Mouse (Mus musculus): Measurements from ENCODE around the gene Ccdc47. TPM values are rescaled to one million over a fixed set of nuclear protein-coding genes. Genes with fewer than 3 reads are reported as not detected.
A peak's percentile ranks its signal among the peaks of the same experiment; 100 is the strongest.

Gene Ccdc47
- polyA plus RNA-seq, 1 experiment: 80.1 TPM

DNA sequence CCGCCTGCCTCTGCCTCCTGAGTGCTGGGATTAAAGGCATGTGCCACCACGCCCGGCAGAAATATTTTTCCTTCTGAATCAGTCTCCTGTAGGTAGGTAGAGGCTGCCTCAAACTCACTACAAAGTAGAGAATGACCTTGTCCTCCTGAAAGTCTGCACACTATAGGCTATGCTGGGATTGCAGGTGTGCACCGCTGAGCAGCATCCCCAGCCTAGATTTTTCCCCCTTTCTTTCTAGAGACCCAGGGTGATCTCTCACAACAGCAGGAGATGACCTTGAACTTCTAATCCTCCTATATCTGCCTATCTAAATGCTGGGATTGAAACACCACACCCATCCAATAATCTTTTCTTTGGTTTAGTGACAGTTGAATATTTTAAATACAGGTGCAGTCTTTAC is 28.8 kb downstream of the Ccdc47 start:
- Histone ChIP-seq H3K4me3 (ENCODE audit: insufficient read depth, low read depth, low read length) (no peak overlapping the region), H3K4me1 (ENCODE audit: control insufficient read depth, insufficient read depth, insufficient read length, low read length) (no peaks in the 10 kb centered on the region), H3K27ac (replicated peaks; ENCODE audit: low read depth, low read length) (no peak overlapping the region)

DNA sequence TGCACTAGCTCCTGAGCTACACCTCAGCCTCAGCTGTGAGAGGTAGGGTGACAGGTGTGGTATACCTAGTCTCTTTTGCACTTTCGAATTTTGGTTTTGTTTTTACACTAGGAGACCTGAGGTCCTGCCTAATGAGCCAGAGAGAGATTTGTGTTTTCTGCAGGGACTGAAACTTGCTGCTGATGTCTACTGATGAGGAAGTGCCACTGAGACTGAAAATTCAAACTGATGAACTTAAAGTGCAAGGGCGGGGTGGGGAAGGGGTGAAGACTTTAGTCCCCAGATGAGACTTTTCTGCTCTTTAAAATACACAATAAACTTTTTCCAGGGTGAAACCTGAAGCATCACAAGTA is 35.7 kb downstream of the Ccdc47 start:
- H3K27ac ChIP-seq (replicated peaks; ENCODE audit: low read depth, low read length): no peak overlapping the region
- H3K4me1 ChIP-seq (ENCODE audit: control insufficient read depth, insufficient read depth, insufficient read length, low read length): no peaks in the 10 kb centered on the region
- H3K4me3 ChIP-seq (ENCODE audit: insufficient read depth, low read depth, low read length): no peak overlapping the region

DNA sequence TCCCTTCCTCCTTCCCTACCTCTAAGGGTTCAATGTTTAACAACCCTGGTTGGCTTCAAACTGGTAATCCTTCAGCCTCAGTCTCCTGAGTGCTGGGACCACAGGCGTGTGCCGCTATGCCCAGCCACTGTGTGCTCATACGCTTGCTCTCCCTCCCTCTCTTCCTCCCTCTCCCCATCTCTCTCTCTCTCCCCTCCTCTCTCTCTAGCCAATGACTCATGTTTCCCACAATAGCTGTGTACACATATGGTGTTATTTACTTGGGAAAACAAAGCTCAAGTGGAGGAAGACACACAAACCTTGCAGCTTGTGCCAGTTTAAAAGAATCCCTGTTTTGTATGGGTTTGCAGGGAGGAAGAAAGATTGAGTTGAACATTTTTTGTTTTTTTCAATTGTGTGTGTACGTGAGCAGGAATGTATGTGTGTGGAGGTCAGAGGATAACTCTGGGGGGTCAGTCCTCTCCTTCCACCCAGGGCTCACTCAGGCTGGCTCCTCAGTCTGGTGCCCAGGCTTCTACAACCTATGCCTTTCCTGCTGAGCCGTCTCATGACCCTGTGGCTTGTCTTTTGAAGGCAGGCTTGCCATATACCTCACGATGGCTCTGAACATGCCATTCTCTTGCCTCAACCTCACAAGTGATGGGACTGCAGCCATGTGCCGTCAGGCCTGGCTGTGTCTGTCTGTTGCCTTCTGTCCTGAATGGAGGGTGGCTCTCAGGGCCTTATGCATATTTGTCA is 36.3 kb downstream of the Ccdc47 start:
- Histone ChIP-seq H3K27ac (replicated peaks; ENCODE audit: low read depth, low read length) (no peak overlapping the region), H3K4me3 (ENCODE audit: insufficient read depth, low read depth, low read length) (no peak overlapping the region), H3K4me1 (ENCODE audit: control insufficient read depth, insufficient read depth, insufficient read length, low read length) (no peaks in the 10 kb centered on the region)

DNA sequence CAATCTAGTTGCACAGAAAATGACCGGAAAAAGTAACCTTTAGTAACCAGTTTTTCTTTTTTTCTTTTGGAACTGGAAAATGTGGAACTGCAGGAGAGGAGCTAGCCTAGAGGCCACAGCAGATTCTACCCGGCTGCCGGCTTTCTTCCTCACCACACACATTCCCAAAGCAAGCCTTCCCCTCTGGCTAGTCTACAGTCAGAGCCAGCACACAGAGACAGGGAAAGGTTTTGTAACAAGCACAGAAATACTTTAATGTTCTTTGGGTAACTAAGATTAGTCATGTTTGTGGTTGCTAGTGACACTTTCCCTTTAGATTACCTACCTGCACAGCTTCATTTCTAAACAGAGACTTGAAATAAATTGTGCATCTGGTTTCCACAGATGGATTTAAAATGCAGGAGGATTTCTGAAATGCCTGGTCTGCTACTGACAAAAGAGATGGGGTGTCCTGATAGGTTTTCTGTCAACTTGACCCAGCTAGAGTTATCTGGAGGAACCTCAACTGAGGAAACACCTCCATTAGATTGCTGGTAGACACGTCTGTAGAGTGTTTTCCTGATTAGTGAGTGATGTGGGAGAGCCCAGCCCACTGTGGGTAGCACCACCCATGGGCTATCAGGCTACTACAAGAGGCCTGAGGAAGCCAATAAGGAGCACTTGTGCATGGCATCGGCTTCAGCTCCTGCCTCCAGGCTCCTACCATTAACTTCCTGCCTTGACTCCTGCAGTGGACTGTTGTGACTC is 37.9 kb downstream of the Ccdc47 start:
- Histone ChIP-seq H3K4me3 (ENCODE audit: insufficient read depth, low read depth, low read length) (no peak overlapping the region), H3K27ac (replicated peaks; ENCODE audit: low read depth, low read length) (no peak overlapping the region), H3K4me1 (ENCODE audit: control insufficient read depth, insufficient read depth, insufficient read length, low read length) (no peaks in the 10 kb centered on the region)

DNA sequence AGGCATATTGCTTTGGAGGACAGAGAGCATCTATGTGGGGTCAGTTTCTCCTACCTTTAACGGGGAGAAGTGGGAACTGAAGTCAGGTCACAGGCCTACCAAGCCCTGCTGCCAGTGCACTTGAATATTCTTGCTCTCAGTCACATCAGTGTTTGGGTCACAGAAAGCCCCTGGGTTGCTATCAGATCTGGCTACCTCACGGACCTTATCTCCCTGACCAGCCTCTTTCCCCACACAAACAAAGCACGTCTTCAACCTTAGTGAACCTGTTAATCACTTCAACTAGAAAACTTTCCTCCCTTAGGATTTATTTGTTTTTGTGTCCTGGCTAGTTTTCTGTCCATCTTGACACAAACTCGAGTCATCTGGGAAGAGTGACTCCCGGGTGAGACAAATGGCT is 39.8 kb downstream of the Ccdc47 start:
- no peak overlapping the region for H3K27ac ChIP-seq (replicated peaks; ENCODE audit: low read depth, low read length)
- no peaks in the 10 kb centered on the region for H3K4me1 ChIP-seq (ENCODE audit: control insufficient read depth, insufficient read depth, insufficient read length, low read length)
- H3K4me3 ChIP-seq (ENCODE audit: insufficient read depth, low read depth, low read length): no peak overlapping the region

DNA sequence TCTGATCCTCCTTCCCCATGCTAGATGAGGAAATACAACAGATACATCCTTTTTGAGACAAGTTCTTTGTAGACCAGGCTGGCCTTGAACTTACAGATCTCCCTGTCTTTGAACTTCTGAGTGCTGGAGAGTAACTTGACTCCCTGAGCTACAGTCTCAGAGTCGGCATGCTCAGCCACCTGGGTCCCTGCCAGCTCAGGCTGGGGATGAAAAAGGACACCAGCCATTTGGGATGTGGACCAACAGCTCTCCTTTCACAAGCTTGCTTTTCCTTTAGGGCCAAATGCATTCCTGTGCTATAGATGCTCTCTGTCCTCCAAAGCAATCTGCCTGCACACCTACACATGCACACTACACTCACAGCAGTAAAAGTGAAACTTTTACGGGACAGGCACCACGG is 41.1 kb downstream of the Ccdc47 start:
- no peak overlapping the region for H3K27ac ChIP-seq (replicated peaks; ENCODE audit: low read depth, low read length)
- no peaks in the 10 kb centered on the region for H3K4me1 ChIP-seq (ENCODE audit: control insufficient read depth, insufficient read depth, insufficient read length, low read length)
- no peak overlapping the region for H3K4me3 ChIP-seq (ENCODE audit: insufficient read depth, low read depth, low read length)

DNA sequence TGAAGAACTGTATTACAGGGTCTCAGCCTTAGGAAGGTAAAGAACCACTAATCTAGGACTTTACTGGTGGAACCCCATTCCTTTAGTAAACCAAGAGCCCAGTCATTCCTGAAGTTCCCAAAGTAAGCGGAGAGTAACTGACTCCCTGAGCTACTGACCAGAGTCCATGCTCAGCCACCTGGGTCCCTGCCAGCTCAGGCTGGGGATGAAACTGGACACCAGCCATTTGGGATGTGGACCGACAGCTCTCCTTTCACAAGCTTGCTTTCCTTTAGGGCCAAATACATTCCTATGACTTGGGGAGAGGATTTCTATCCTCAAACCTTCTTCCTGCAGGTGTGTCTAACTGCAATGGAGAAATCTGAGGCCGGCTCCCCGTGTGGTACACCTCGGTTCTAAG is 41.8 kb downstream of the Ccdc47 start:
- H3K27ac ChIP-seq (replicated peaks; ENCODE audit: low read depth, low read length): no peak overlapping the region
- H3K4me1 ChIP-seq (ENCODE audit: control insufficient read depth, insufficient read depth, insufficient read length, low read length): no peaks in the 10 kb centered on the region

DNA sequence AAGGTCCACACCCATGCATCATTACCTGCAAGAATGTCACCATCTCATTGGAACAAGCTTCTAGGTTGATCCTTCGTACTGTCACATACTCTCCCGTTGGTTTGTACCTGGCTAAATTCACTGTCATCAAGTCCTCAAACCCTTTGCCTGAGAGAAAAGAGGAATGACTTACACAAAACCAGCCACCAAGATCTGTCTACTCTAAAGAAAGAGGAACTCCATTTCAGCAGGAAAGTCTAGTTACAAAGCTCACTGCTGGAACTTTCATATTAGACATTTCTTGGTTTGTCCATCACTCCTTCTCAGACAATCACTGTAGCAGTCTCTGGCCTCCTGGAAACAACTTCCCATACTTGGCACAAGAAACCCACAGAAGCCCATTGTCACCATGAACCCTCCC is 42.9 kb downstream of the Ccdc47 start:
- Histone ChIP-seq H3K4me3 (ENCODE audit: insufficient read depth, low read depth, low read length) (no peak overlapping the region), H3K27ac (replicated peaks; ENCODE audit: low read depth, low read length) (no peak overlapping the region), H3K4me1 (ENCODE audit: control insufficient read depth, insufficient read depth, insufficient read length, low read length) (no peaks in the 10 kb centered on the region)

More for the DNA sequence above, 41.8 kb downstream of the Ccdc47 start:
- H3K4me3 ChIP-seq (ENCODE audit: insufficient read depth, low read depth, low read length): no peak overlapping the region

DNA sequence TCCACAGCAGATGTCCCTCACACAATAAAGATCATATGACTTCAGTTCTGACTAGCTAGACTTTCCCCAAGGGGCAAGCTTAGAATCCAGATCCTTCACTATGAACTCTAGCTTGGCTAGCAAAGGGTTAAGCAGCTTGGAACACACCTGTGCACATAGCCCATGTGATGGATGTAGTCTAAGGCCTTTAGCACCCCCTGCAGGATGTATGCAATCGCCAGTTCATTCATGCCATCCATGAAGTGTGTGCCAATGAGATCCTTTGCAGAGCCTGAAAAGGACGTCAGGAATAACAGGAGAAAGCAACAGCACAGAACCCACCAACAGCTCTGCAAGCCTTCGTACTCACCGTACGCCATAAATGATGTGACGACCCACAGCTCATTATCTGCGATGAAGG is 45.3 kb downstream of the Ccdc47 start:
- Histone ChIP-seq H3K4me1 (ENCODE audit: control insufficient read depth, insufficient read depth, insufficient read length, low read length) (no peaks in the 10 kb centered on the region), H3K4me3 (ENCODE audit: insufficient read depth, low read depth, low read length) (no peak overlapping the region), H3K27ac (replicated peaks; ENCODE audit: low read depth, low read length) (no peak overlapping the region)

DNA sequence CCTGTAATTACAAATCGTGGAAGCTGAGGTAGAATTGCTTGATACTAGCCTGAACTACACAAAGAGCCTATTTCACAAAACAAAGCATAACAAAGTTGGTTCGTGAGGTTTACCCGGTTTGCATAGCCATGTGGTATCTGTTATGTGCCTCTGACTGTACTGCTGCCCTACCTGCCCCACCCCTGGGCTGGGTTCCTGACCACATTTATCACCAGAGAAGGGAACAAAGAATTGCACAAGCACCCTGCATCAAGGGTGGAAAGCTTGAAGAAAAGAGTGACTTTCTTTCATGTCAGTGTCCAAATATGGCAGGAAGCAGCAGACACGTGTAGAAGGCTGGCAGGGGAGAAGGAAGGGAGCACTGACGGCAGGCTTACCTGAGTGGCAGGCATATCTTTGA is 48.7 kb downstream of the Ccdc47 start:
- Histone ChIP-seq H3K4me1 (ENCODE audit: control insufficient read depth, insufficient read depth, insufficient read length, low read length) (peaks cover 13% of the 10 kb centered on the region), H3K27ac (replicated peaks; ENCODE audit: low read depth, low read length) (no peak overlapping the region), H3K4me3 (ENCODE audit: insufficient read depth, low read depth, low read length) (no peak overlapping the region)

DNA sequence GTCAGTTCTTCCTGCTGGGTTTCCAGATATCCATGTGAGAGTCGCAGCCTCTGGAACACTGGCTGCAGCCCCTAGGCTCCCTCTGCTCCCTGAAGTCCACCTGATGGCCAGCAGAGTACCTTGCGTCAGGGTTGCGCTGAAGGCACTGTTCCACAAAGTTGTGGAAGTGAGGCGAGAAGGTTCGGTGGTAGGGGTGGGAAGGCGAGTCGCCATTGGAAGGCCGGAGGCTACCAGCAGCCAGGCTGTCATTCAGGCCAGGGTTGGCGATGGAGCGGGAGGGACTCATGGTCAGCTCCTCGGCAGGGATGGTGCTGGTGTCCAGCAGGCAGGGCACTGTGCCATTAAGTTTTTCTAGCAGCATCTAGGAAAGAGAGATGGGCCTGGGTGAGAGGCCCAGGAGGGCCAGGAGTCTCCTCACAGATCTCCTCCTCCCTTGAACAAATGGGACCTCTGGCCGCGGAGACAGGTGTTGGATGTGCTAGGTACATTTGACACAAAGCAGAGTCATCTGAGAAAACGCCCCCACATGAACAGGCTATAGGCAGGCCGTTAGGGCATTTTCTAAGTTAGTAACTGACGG is 51.5 kb downstream of the Ccdc47 start:
- H3K4me3 ChIP-seq (ENCODE audit: insufficient read depth, low read depth, low read length): peak overlapping the region; percentile 17
- peaks cover 13% of the 10 kb centered on the region for H3K4me1 ChIP-seq (ENCODE audit: control insufficient read depth, insufficient read depth, insufficient read length, low read length)
- H3K27ac ChIP-seq (replicated peaks; ENCODE audit: low read depth, low read length): peak overlapping the region; percentile 90

DNA sequence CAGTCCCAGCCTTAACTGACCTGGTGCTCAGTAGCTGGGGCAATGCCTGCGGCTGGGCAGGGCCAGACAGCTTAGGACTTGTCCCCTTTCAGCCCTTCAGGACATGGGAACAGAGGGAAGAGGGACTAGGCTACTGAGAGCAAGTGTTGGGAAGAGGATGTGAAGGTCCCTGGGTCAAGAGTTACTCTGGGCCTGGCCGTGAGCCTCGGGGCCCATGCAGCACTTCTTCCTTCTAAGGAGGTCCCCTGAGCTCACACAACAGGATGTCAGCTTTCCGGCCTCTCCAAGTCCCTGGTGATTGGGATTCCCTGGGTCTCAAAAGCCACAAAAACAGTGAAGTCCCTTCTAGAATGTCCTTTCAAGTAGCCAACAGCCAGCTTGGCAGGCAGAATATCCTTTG is 52.6 kb downstream of the Ccdc47 start:
- Histone ChIP-seq H3K27ac (replicated peaks; ENCODE audit: low read depth, low read length) (peak overlapping the region; percentile 92), H3K4me1 (ENCODE audit: control insufficient read depth, insufficient read depth, insufficient read length, low read length) (peaks cover 16% of the 10 kb centered on the region), H3K4me3 (ENCODE audit: insufficient read depth, low read depth, low read length) (peak overlapping the region; percentile 35)

DNA sequence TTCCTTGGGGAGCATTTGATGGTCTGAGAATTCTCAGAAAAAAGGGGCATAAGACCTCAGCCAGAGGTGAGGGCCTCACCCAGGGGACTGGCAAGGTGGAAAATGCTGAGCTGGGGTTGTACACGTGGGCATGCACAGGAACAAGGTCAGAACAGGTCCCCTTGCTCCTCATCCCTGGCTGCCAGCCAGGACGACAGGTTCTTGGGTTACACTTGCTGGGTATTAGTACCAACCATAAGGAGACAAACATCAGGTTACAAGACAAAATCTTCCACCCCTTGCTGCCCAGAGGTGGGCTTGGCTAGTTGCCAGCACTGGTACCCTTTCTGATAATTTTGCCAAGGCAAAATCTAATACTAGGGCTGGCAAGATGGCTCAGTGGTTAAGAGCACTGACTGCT is 53.9 kb downstream of the Ccdc47 start:
- Histone ChIP-seq H3K4me1 (ENCODE audit: control insufficient read depth, insufficient read depth, insufficient read length, low read length) (peaks cover 17% of the 10 kb centered on the region), H3K27ac (replicated peaks; ENCODE audit: low read depth, low read length) (no peak overlapping the region), H3K4me3 (ENCODE audit: insufficient read depth, low read depth, low read length) (no peak overlapping the region)

DNA sequence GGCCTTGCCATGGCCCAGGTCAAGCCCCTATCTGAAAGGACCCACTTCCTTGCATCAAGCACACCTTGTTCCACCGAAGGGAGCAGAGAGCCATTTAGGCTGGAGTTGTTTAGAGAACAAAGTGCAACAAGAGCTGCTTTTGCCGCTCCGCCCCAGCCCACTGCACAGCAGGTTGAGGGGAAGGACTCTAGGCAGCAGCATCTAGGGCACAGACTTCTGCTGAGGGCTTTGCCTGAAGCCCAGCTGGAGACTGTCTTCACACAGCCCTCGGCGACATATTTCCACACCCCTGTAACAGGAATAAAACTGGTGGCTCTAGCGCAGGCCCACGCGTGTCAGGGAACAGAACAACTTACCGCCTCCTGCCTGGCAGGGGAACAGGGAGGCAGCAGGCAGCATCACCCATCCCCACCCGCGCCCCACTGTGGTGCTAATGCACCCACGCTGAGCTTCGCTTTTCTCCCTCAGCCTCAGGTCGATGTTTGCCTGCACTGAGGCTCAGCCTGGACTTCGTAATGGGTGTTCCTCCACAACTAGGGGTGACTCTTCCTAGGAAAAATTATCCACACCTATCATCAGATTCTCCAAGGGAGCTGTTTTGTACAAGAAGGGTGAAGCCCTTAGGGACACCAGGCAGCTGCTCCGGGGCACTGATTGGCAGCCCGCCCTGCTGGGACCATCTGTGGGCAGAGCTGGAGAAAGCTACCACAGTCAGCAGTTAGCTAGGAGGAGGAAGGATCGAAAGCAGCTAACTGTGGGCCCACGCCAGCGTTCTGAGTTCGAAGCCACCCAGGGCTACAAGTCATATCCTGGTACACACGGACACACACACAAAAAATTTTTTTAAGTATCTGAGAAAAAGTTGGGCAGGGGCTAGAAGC is 55.1 kb downstream of the Ccdc47 start, which contains the start of the genes Gm10840 and Limd2:
TSS of gene Gm10840 (plus strand) at position 10 of the 881 bp plus-strand sequence.
TSS of gene Limd2 (minus strand) at position 20 of the 881 bp plus-strand sequence.
- Histone ChIP-seq H3K4me1 (ENCODE audit: control insufficient read depth, insufficient read depth, insufficient read length, low read length) (peaks cover 18% of the 10 kb centered on the region), H3K27ac (replicated peaks; ENCODE audit: low read depth, low read length) (peak within 1 kb of the TSS; percentile 76), H3K4me3 (ENCODE audit: insufficient read depth, low read depth, low read length) (peak within 1 kb of the TSS; percentile 67)

All from brown adipose tissue, adult 24 weeks (tissue).